Mouse (Mus musculus) liver, adult 2 months (tissue): ENCODE measurements around the gene Pex6. TPM values are rescaled to one million over a fixed set of nuclear protein-coding genes. Genes with fewer than 3 reads are reported as not detected.
"Not testable (repeated sequence)": the region's sequence is repeated elsewhere in the genome, so short reads cannot be mapped to it uniquely, and the experiment has no call there.

Experiments
- DNase-seq: peaks from one replicate; pipeline ENCODE4 v3.0.0-alpha.2; 2011; ENCODE audit warnings: low read depth, low spot score; ENCODE audit errors: extremely low read depth
- H3K27ac ChIP-seq: fragments of 200-500 bp; replicated peaks from 2 replicates; pipeline ENCODE4 v1.5.1; 2012; ENCODE audit warnings: low read depth, mild to moderate bottlenecking, control low read depth, inconsistent platforms, low read length; ENCODE audit not compliant: insufficient read depth
- H3K27me3 ChIP-seq: fragments of 200-500 bp; 2 replicates; pipeline ENCODE4 v1.6.1; 2012; ENCODE audit warnings: mild to moderate bottlenecking, moderate library complexity, low read length, inconsistent platforms; ENCODE audit not compliant: control insufficient read depth, insufficient read depth
- H3K36me3 ChIP-seq: fragments of 200-500 bp; 2 replicates; pipeline ENCODE4 v1.6.1; 2012; ENCODE audit warnings: low read length, inconsistent platforms; ENCODE audit not compliant: control insufficient read depth, insufficient read depth
- H3K4me1 ChIP-seq: fragments of 200-500 bp; 2 replicates; pipeline ENCODE4 v1.6.1; 2011; ENCODE audit warnings: low read length; ENCODE audit not compliant: control insufficient read depth, insufficient read depth
- H3K4me3 ChIP-seq: fragments of 200-500 bp; 2 replicates; pipeline ENCODE4 v1.5.1; 2011; ENCODE audit warnings: low read depth, mild to moderate bottlenecking, control low read depth, low read length, moderate library complexity; ENCODE audit not compliant: insufficient read depth
- H3K79me2 ChIP-seq: fragments of 200-500 bp; 2 replicates; pipeline ENCODE4 v1.6.1; 2012; ENCODE audit warnings: inconsistent platforms, mild to moderate bottlenecking, low read length, moderate library complexity; ENCODE audit not compliant: control insufficient read depth, insufficient read depth
- H3K9ac ChIP-seq: fragments of 200-500 bp; 2 replicates; pipeline ENCODE4 v1.6.1; 2012; ENCODE audit warnings: low read depth, mild to moderate bottlenecking, control low read depth, inconsistent platforms, low read length
- CTCF ChIP-seq: fragments of 200-500 bp; IDR thresholded peaks from 2 replicates; pipeline ENCODE4 v1.5.1; 2011; ENCODE audit warnings: low read depth, low read length, control low read depth
- POLR2A ChIP-seq: fragments of 200-500 bp; IDR thresholded peaks from 2 replicates; pipeline ENCODE4 v1.6.1; 2011; ENCODE audit warnings: low read length, control low read depth; ENCODE audit not compliant: insufficient read depth; ENCODE audit errors: extremely low read depth
- WGBS: fragments of 180-500 bp; shearing (Covaris S2); methylation state at CpG from one replicate; pipeline ENCODE4 v1.1.7; 2018; 5-methylcytosine and 5-hydroxymethylcytosine counted together
- polyA plus RNA-seq: library from polyadenylated mRNA; depleted of rRNA; stranded (reverse); fragments of >200 nt; gene quantifications from 2 replicates; pipeline ENCODE4 v1.2.3, GENCODE M21; 2012
- total RNA-seq: library from RNA; depleted of rRNA; stranded (reverse); fragments of >200 nt; gene quantifications from 2 replicates; pipeline ENCODE4 v1.2.3, GENCODE M21; 2014

Pex6 gene
- total and polyA plus RNA-seq, 2 experiments: 39.5 to 104 TPM

GRCm38 (mm10) chr17:46751056-46751793 is 40.0 kb downstream of the Pex6 start:
- Histone ChIP-seq H3K27ac (peak overlapping the region; percentile 87), H3K79me2 (peaks cover 11% of the 10 kb centered on the region; the same call in 1 of the 2 replicates), H3K27me3 (no peaks in the 10 kb centered on the region), H3K4me1 (peaks cover 7% of the 10 kb centered on the region), H3K4me3 (peak overlapping the region; percentile 89), H3K9ac (peak overlapping the region; percentile 89), H3K36me3 (peaks cover 5% of the 10 kb centered on the region; the same call in 1 of the 2 replicates)
- 15% methylated on average over 16 of the region's 16 CpGs for WGBS
- 0 out of 2 replicates have a peak, but pooled peaks have one; percentile 13 for TF ChIP-seq POLR2A
- no peak for TF ChIP-seq CTCF
- DNase-seq: peak; percentile 68

GRCm38 (mm10) chr17:46751794-46752556 is 40.7 kb downstream of the Pex6 start, which contains the start of gene Cnpy3:
Gene Cnpy3, minus strand, starts transcription at chr17:46752214.
- WGBS: under 1% methylated on average over 58 of the region's 58 CpGs
- Histone ChIP-seq H3K27me3 (no peaks in the 10 kb centered on the region), H3K4me3 (peak within 1 kb of the TSS; percentile 89), H3K4me1 (peaks cover 7% of the 10 kb centered on the region), H3K27ac (peak within 1 kb of the TSS; percentile 87), H3K9ac (peak within 1 kb of the TSS; percentile 89), H3K36me3 (peaks cover 1% of the 10 kb centered on the region; the same call in 1 of the 2 replicates), H3K79me2 (peaks cover 11% of the 10 kb centered on the region; the same call in 1 of the 2 replicates)
- DNase-seq: peak; percentile 92
- peak; percentile 70; the same call in 1 of the 2 replicates for TF ChIP-seq POLR2A
- TF ChIP-seq CTCF: no peak

- TF ChIP-seq POLR2A (no peak), CTCF (no peak)
- H3K27me3 ChIP-seq: no peaks in the 10 kb centered on the region
- H3K4me3 ChIP-seq: no peak overlapping the region
- H3K79me2 ChIP-seq: no peaks in the 10 kb centered on the region
- no peak overlapping the region for H3K9ac ChIP-seq
- no peak overlapping the region for H3K27ac ChIP-seq
- 91% methylated on average over 12 of the region's 12 CpGs for WGBS
- no peaks in the 10 kb centered on the region for H3K4me1 ChIP-seq
- no peak for DNase-seq
- no peaks in the 10 kb centered on the region for H3K36me3 ChIP-seq
These were observed 47.5 kb downstream of the Pex6 start for GRCm38 (mm10) chr17:46758753-46759152.

- Histone ChIP-seq H3K79me2 (no peaks in the 10 kb centered on the region), H3K27ac (no peak within 1 kb of the TSS), H3K27me3 (no peaks in the 10 kb centered on the region), H3K4me1 (no peaks in the 10 kb centered on the region; the same call in 1 of the 2 replicates), H3K4me3 (no peak within 1 kb of the TSS), H3K36me3 (no peaks in the 10 kb centered on the region), H3K9ac (no peak within 1 kb of the TSS)
- WGBS: 82% methylated on average over 2 of the region's 2 CpGs
- DNase-seq: no peak
- TF ChIP-seq POLR2A (no peak), CTCF (no peak)
These were observed 52.3 kb downstream of the Pex6 start, which contains the start of gene Ptcra for GRCm38 (mm10) chr17:46763544-46763943. Gene Ptcra, minus strand, starts transcription at chr17:46763712.

- H3K79me2 ChIP-seq, H3K9ac ChIP-seq, H3K36me3 ChIP-seq, H3K4me1 ChIP-seq, H3K27me3 ChIP-seq, H3K4me3 ChIP-seq, H3K27ac ChIP-seq, DNase-seq: not testable (repeated sequence)
- WGBS: 72% methylated on average over 9 of the region's 9 CpGs
These were observed 53.7 kb downstream of the Pex6 start for GRCm38 (mm10) chr17:46764916-46765315.
